Mouse (Mus musculus) B cell, adult 2 months (primary cell): ENCODE data around the gene Cbfb.

ENCODE experiments used
- DNase-seq, 2 experiments: peaks; one replicate each; pipeline ENCODE4 v3.0.0; 2022

Cbfb gene

GRCm38 (mm10) chr8:105252680-105253537 is 82.4 kb downstream of the Cbfb start:
- no peak for DNase-seq

GRCm38 (mm10) chr8:105253766-105254151 is 83.3 kb downstream of the Cbfb start:
- no peak for DNase-seq

GRCm38 (mm10) chr8:105254152-105254965 is 83.9 kb downstream of the Cbfb start:
- peak; percentile 93 for DNase-seq

GRCm38 (mm10) chr8:105254966-105255350 is 84.5 kb downstream of the Cbfb start, which contains the start of gene B3gnt9:
Gene B3gnt9, minus strand, starts transcription at chr8:105255153.
- peak; percentile 30 for DNase-seq

GRCm38 (mm10) chr8:105257318-105258114 is 87.0 kb downstream of the Cbfb start:
- no peak for DNase-seq

- DNase-seq, result no peak
Measured at GRCm38 (mm10) chr8:105258911-105259720, 88.6 kb downstream of the Cbfb start.

GRCm38 (mm10) chr8:105259721-105260320 is 89.3 kb downstream of the Cbfb start:
- DNase-seq, result peak; percentile 83 to 88

GRCm38 (mm10) chr8:105260371-105261099 is 90.1 kb downstream of the Cbfb start:
- no peak for DNase-seq

- no peak for DNase-seq
Measured at GRCm38 (mm10) chr8:105261326-105261980, 91.0 kb downstream of the Cbfb start.

- no peak for DNase-seq
Measured at GRCm38 (mm10) chr8:105263244-105263912, 92.9 kb downstream of the Cbfb start.

GRCm38 (mm10) chr8:105264024-105264982 is 93.8 kb downstream of the Cbfb start, which contains the start of the genes Tradd and Fbxl8:
Gene Tradd, minus strand, starts transcription at chr8:105264609.
Gene Fbxl8, plus strand, starts transcription at chr8:105264648.
- peak; percentile 78 to 79 for DNase-seq

- DNase-seq, result peak; percentile 69 to 76
Measured at GRCm38 (mm10) chr8:105265128-105265527, 94.7 kb downstream of the Cbfb start.

- peak; percentile 57 to 67 for DNase-seq
Measured at GRCm38 (mm10) chr8:105266775-105267174, 96.3 kb downstream of the Cbfb start.
